Mouse (Mus musculus) brain, embryonic 14.5 days (tissue): ENCODE data around the gene Ppm1g. TPM values are rescaled to one million over a fixed set of nuclear protein-coding genes. Genes with fewer than 3 reads are reported as not detected.
"Not testable (repeated sequence)": the region's sequence is repeated elsewhere in the genome, so short reads cannot be mapped to it uniquely, and the experiment has no call there.

ENCODE experiments used
- DNase-seq: peaks from one replicate; pipeline ENCODE4 v3.0.0-alpha.2; 2011; ENCODE audit warnings: low read depth
- CTCF ChIP-seq: fragments of 200-500 bp; IDR thresholded peaks from 2 replicates; pipeline ENCODE4 v1.5.1; 2012; ENCODE audit warnings: inconsistent platforms, mild to moderate bottlenecking, moderate library complexity, borderline replicate concordance; ENCODE audit not compliant: insufficient read depth, insufficient read length; ENCODE audit errors: extremely low read depth
- POLR2A ChIP-seq: fragments of 200-500 bp; IDR thresholded peaks from 2 replicates; pipeline ENCODE4 v1.6.1; 2012; ENCODE audit warnings: mild to moderate bottlenecking, inconsistent platforms, borderline replicate concordance; ENCODE audit not compliant: poor library complexity, insufficient read depth, insufficient read length, severe bottlenecking; ENCODE audit errors: extremely low read depth
- polyA plus RNA-seq: library from polyadenylated mRNA; depleted of rRNA; stranded (reverse); fragments of >200 nt; gene quantifications from 2 replicates; pipeline ENCODE4 v1.2.3, GENCODE M21; 2012

Gene Ppm1g
- polyA plus RNA-seq, 1 experiment: 192 TPM

DNA sequence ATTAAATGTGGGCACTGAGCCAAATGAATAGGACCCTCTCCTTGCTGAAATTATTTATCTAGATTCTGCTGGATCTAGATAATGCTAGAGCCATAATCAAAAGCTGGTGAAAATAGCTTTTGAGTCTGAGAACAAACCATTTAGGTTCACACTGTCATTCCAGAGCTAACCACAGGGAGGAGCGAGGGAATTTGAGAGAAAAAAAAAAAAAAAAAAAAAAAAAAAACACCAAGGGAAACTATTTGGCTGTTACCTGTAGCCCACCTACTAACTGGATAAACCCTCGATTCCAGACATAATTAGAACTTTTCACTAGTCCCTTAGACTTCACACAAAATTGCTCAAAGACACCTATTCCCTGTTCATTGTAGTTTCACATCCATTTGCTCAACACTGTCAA, 1.4 kb downstream of the Ppm1g start:
- TF ChIP-seq POLR2A: no peak
- TF ChIP-seq CTCF: no peak
- peak; percentile 63 for DNase-seq

DNA sequence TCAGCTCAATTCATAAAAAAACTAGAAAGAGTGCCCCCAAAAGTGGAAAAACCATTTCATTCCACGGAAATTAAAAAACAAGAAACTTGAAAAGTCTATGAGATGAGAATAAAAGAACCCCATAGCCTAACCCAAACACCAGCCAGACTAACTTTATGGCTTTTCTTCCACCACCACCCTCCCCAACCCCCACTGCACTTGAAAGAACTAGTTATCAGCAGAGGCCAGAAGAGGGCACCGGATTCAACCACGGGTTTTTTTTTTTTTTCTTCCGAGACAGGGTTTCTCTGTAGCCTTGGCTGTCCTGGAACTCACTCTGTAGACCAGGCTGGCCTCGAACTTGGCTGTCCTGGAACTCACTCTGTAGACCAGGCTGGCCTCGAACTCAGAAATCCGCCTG, 2.2 kb downstream of the Ppm1g start:
- no peak for TF ChIP-seq CTCF
- no peak for TF ChIP-seq POLR2A
- DNase-seq: no peak

DNA sequence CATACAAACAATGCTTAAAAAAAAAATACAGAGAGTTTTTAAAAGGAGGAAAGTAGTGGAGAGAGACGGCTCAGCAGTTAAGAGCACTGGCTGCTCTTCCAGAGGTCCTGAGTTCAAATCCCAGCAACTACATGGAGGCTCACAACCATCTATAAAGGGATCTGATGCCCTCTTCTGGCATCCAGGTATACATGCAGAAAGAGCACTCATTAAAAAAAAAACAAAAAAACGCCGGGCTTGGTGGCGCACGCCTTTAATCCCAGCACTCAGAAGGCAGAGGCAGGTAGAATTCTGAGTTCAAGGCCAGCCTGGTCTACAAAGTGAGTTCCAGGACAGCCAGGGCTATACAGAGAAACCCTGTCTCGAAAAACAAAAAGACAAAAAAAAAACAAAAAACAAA, 3.9 kb downstream of the Ppm1g start:
- DNase-seq: not testable (repeated sequence)

DNA sequence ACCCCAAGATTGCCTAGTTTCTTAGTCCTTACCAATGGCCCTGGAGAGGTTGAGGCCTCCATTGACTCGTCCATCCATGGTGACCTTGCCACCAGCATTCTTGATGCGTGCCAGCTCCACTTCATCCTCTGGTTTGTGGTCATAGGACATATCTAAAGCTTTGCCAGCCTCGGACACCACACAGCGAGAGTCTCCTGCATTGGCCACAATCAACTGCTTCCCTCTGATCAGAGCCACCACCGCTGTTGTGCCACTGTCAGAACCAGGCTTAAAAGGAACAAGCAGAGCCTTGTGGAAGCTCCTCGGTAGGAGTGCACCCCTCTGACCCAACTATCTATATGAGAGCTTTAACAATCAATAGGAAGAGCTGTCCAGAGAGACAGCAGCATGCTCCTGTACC, 16.1 kb downstream of the Ppm1g start:
- no peak for DNase-seq
- no peak for TF ChIP-seq CTCF

DNA sequence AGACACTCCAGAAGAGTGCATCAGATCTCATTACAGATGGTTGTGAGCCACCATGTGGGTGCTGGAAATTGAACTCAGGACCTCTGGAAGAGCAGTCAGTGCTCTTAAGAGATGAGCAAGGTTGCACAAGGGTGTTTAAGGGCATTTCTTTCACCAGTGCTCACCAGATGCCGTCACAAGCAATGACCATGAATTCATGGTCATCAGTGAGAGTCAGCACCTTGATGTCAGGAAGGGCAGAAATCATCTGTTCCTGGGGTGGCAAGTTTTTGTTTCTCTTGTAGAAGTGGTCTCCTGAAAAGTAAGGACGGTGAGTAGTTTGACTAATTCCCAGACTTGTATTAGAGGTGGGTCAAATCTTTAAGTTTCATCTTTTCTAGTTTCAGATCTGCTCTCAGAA, 16.6 kb downstream of the Ppm1g start:
- no peak for DNase-seq
- TF ChIP-seq CTCF (no peak), POLR2A (no peak)

DNA sequence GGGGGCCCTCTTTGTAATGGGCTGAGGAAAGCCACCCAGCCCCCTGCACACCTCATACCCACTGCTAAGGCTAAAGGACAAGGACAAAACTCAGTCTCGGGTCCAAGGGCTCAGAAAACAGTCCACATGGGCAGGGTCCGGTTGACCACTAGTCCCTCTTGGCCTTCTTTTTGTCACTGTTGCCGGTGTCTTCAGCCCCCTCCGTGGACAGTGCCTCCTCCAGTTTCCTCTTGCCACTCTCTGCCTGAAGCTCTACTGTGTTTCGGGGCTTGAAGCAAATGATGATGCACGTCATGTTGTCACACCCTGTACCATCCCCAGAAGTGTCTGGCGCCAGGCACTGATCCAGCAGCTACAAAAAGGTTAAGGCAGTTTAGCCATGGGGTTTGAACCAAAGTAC, 17.6 kb downstream of the Ppm1g start:
- TF ChIP-seq CTCF (no peak), POLR2A (no peak)
- no peak for DNase-seq

DNA sequence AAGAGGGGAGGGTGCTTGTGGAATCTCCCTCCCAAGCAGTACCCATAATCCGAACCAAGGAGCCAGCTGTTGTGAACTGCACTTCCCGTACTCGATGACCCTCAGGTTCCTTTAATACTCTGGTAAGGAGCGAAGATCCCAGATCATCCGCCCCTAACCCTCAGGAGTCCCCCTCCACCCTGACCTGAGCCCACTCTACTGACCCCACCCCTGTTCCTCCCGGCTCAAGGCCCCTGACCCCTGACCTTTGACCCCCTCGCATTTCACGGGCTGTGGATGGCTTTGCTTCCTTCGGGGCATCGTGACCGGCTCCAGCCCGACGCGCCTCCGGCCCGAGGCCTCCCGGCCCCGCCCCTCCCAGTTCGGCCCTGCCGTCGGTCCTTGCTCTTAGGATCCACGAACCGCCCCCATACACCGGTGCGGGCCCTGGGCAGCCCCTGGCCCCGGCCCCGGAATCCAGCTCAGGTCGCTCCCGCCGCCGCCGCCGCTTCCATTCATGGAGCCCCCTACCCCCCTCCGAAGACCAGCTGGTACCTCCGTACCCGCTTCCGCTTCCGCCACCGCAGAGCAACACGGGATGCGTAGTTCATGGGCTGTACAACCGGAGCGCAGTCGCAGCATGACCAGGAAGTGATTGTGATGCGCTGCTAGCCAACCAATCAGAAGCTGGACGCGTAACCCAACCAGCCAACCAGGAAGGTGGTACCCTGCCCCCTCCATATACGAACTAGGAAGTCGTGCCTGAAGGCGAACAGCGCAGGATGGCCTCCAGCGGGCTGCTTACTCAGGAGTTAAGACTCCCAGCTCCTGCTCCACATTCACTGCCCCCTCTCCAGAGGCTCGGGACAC, 18.5 kb downstream of the Ppm1g start, which contains the start of gene Zfp513:
TSS of gene Zfp513 (minus strand) at position 562 of the 849 bp plus-strand sequence.
- DNase-seq: peak; percentile 100
- TF ChIP-seq POLR2A (peak; percentile 38; the same call in 1 of the 2 replicates), CTCF (no peak)

DNA sequence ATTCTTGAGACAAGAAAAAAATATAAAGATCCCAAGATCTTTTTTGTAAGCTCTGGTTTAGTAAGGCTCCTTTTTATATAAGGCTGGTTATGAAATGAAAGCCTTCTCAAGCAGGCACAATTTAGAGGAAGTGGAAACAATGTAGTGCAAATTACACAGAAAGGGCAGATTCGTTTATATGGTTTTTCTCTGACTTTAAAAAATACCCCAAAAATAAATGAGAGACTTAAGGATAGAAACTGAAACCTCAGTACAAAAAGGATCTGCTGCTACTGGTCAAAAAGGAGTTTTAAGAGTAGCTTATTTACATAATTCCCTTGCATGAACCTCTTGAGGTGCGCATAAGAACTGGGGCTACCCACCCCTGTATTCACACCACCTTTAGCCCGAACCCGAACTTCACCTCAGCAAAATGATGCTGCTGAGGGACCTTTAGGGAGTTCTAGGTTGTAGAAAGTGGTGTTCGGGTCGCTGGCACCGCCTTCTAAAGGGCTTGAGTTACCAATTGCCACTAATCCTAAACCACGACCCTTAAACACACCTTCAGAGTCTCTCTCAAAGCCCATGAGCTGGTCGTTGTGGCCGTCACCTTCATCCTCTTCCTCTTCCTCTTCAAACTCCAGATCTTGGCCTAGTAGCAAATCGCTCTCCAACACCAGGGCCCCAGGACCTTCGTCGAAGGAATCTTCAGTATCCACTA, 19.3 kb downstream of the Ppm1g start:
- TF ChIP-seq POLR2A: no peak
- no peak for TF ChIP-seq CTCF
- DNase-seq: no peak

DNA sequence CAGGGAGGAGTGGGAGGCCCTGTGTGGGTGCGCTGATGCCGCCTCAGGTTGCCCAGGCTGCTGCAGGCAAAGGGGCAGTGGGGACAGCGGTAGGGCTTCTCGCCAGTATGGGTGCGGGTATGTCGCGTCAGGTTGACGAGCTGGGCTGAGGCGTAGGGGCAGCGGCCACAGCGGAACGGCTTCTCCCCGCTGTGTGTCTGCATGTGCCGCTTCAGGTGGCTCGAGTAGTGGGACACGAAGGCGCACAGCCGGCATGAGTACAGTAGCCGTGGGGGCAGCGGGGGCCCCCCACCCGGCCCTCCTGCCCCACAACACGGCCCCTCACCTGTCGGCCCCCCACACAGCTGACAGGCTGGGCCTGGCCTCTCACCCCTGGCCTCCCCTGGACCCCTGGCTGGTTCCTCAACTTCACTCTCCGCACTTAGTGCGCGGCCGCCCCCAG, 20.1 kb downstream of the Ppm1g start:
- no peak for TF ChIP-seq CTCF
- no peak for TF ChIP-seq POLR2A
- peak; percentile 41 for DNase-seq

DNA sequence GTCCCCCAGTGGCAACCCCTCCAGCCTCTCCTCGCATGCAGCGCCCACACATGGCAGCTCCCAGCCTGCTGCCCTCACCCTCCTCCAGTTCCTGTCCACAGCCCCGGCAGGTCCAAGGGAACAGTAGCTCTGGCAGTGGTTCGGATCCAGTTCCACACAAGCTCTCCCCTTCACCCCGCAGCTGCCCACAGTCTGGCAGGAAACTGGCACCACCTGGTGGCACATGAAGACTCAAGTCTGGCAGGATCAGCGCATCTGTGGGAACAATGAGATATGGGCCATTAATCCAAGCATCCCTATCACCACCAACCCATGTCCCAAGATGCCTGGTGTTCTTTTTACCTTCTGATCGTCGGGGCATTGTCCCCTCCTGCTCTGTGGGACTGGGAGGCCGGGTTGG, 20.6 kb downstream of the Ppm1g start:
- DNase-seq: peak; percentile 29
- TF ChIP-seq CTCF: no peak
- TF ChIP-seq POLR2A: no peak

DNA sequence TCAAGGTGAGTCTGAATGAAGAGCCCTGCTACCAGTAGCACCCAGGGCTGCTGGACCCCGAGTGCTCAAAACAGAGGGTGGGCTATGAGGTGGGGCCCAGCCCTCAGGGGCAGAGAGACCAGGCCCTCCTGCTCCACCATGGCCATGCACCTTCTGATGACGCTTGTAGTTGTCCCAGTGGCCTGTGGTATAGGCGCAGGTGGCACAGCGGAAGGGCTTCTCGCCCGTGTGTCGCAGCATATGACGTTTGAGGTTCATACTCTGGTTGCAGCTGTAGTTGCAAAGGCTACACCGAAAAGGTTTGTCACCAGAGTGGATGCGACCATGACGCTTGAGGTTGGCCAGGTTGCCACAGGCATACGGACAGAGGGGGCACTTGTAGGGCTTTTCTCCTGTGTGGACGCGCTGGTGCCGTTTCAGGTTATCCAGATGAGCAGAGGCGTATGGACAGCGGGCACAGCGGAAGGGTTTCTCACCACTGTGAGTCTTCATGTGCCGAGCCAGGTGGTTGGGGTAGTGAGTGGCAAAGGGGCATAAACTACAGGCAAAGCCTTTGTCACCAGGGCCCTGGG, 21.1 kb downstream of the Ppm1g start:
- no peak for DNase-seq
- TF ChIP-seq POLR2A (no peak), CTCF (no peak)

DNA sequence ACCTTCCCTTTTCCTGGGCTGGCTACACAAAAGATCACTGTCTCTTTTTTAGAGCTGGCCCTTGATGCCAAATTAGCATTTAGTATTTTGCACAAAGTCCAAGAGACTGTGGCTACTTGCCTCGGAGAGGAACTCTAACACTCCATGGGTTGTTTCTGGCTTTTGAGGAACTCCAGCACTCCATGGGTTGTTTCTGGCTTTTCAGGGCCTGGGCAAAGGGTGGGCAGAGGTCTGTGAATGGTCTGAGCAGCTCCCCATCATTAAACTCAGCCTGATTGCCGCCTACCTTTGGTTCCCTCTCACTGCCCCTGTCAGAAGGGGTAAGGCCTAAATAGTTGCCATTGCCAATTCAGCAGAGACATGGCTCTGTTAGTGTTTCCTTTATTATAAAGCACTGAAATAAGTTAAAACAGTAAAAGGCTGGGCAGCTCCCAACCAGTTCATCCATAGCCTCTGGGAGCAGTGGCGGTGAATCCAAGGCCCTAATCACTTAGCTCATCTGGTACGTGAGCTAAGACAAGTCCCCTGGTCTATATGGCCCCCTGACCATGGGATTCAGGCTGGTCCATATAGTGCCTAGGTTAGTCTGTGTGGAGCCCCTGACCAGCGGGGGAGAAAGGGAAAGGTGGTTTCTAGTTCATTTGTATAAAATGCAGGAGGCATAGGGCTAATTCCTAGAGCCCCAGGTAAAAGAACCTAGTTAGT, 21.7 kb downstream of the Ppm1g start:
- no peak for DNase-seq

More for the DNA sequence above, 21.7 kb downstream of the Ppm1g start:
- TF ChIP-seq POLR2A (no peak), CTCF (no peak)
